Mouse (Mus musculus) small intestine, adult 2 months (tissue): Measurements from ENCODE around the gene Fanci.

Experiments
- CTCF ChIP-seq: fragments of 200-500 bp; IDR thresholded peaks from 2 replicates; pipeline ENCODE4 v1.5.1; 2012; ENCODE audit warnings: low read depth, mild to moderate bottlenecking, control low read depth, inconsistent platforms, low read length, moderate library complexity, mixed read lengths; ENCODE audit not compliant: insufficient replicate concordance, insufficient read length; ENCODE audit errors: extremely low read depth
- POLR2A ChIP-seq: fragments of 200-500 bp; IDR thresholded peaks from 2 replicates; pipeline ENCODE4 v1.6.1; 2012; ENCODE audit warnings: low read depth, mild to moderate bottlenecking, control low read depth, inconsistent platforms, low read length, moderate library complexity

DNA sequence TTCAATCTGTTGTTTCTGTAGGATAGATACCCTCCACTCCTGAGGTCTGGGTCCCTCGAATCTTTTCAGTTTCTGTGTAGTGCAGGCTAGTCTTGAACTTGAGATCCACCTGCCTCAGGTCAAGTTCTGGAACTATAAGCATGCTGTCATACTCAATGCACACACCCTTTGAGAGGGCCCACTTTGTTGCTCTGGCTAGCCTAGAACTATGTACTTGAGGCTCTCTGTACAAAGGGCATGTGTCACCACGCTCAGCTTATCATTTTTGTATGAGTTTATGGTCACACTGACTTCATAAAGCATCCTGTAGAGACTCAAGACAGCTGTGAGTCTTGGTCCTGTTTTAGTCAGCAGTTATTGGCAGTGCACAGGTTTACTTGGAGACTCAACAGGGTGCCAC is 55.3 kb downstream of the Fanci start:
- no peak for TF ChIP-seq CTCF
- TF ChIP-seq POLR2A: no peak
